In the genomic region with DNA sequence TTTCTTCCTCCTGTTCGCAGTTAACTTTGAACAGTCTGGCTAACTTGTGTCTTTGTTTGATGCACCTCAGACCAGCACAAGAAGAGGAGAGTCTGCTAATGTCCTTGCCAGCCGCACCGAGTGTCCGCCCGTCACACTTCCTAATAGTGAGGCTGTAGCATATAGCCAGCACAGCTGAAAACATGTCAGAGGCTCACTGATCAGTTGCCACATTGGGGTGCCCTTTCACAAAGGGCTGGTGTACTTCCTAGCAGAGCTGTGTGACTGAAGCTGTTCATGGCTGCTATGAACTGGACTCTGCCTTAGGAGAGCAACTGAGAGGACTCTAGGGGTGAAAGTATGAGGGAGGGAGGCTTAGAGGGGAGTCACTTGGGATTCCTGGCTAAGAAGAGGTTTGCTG, we compare ENCODE assay signal across 24 mouse cellular contexts.
DNase-seq lines count a peak whose midpoint lies in the region; ATAC-seq and TF ChIP-seq lines count a peak whose summit lies in the region.
"Had no signal": no experiment of that assay in that cellular context is flagged by ENCODE, and none has a peak within 500 bp of the region (broad histone marks: within the 10 kb centered on the region; RNA-seq: fewer than 3 reads in every experiment).

No protein-coding gene starts in this region.

- H3K4me3 ChIP-seq in thymus, adult 2 months (ENCODE audit: control insufficient read depth, insufficient read depth, low read length), result no peak overlapping the region
- H3K4me3 ChIP-seq: embryonic facial prominence, embryonic 10.5 days; embryonic facial prominence, embryonic 12.5 days; forebrain, embryonic 13.5 days; forebrain, embryonic 15.5 days had no signal

- TF ChIP-seq POLR2A in thymus, adult 2 months (IDR thresholded peaks at IDR 0.05; ENCODE audit: control insufficient read depth, extremely low read depth, insufficient read depth, low read length, poor library complexity), result no peak

- H3K36me3 ChIP-seq in thymus, adult 2 months (ENCODE audit: control insufficient read depth, insufficient read depth, low read length), result 0 out of 2 replicates have a peak, but pooled peaks cover 4% of the 10 kb centered on the region
- H3K36me3 ChIP-seq: embryonic facial prominence, embryonic 10.5 days; embryonic facial prominence, embryonic 12.5 days; forebrain, embryonic 15.5 days; G1E had no signal

- no peaks in the 10 kb centered on the region for H3K27me3 ChIP-seq in thymus, adult 2 months (ENCODE audit: control insufficient read depth, insufficient read depth, low read length)
- H3K27me3 ChIP-seq: CH12.LX; embryonic facial prominence, embryonic 12.5 days; forebrain, embryonic 13.5 days; forebrain, embryonic 15.5 days; Patski had no signal

- DNase-seq in CD4-positive, CD25-positive, alpha-beta regulatory T cell, adult 2 months (ENCODE audit: low read depth, low spot score), result peak; percentile 14
- no peak for DNase-seq in thymus, adult 2 months
- DNase-seq in thymus, postnatal 14 days, result no peak
- peak; percentile 47 to 59 for DNase-seq in thymus, postnatal 36 days
- no peak for DNase-seq in thymus, postnatal 0 days (ENCODE audit: low spot score)
- peak; percentile 34 for DNase-seq in naive thymus-derived CD4-positive, alpha-beta T cell, adult 2 months (ENCODE audit: low read depth)
- DNase-seq: adrenal gland, adult 8-10 months; adrenal gland, postnatal 14 days; adrenal gland, postnatal 36 days; B cell, adult 2 months; cerebellum, adult 11-12 months; cerebellum, adult 2 months; cerebellum, adult 9-10 months; cerebellum, postnatal 10 days; cerebellum, postnatal 25 days had no signal

- TF ChIP-seq CTCF in thymus, adult 2 months (IDR thresholded peaks at IDR 0.05; ENCODE audit: borderline replicate concordance, control insufficient read depth, extremely low read depth, insufficient read depth, low read length, poor library complexity), result no peak

- H3K27ac ChIP-seq in thymus, adult 2 months (ENCODE audit: control insufficient read depth, insufficient read depth, low read length), result peak overlapping the region; percentile 72
- H3K27ac ChIP-seq: embryonic facial prominence, embryonic 10.5 days; embryonic facial prominence, embryonic 12.5 days; forebrain, embryonic 13.5 days; forebrain, embryonic 15.5 days had no signal

- peaks cover 15% of the 10 kb centered on the region for H3K4me1 ChIP-seq in thymus, adult 2 months (replicated peaks; ENCODE audit: control insufficient read depth, insufficient read depth, low read length)
- H3K4me1 ChIP-seq: embryonic facial prominence, embryonic 10.5 days; embryonic facial prominence, embryonic 12.5 days; forebrain, embryonic 13.5 days; forebrain, embryonic 15.5 days had no signal

- 90% methylated on average over 5 of the region's 5 CpGs for WGBS in thymus, adult 2 months

- ATAC-seq in CD4-positive, CD25-positive, alpha-beta regulatory T cell, adult 4 months, result no peak
- ATAC-seq: activated CD4-positive, CD25-positive, alpha-beta regulatory T cell, adult 4 months; forebrain, embryonic 13.5 days; forebrain, embryonic 15.5 days; Patski had no signal

Comparison
In these comparisons a context has a peak if more than half of its experiments do, and no peak if none do; other contexts are left out.
1. DNase-seq: peak in CD4-positive, CD25-positive, alpha-beta regulatory T cell, adult 2 months (single experiment), thymus, postnatal 36 days (2 of 2) and naive thymus-derived CD4-positive, alpha-beta T cell, adult 2 months (single experiment); none in thymus, adult 2 months (single experiment), thymus, postnatal 14 days (single experiment) and thymus, postnatal 0 days (single experiment).